Mouse (Mus musculus): Measurements from ENCODE around the gene Gm28051.

Gene Gm28051

GRCm38 (mm10) chr12:102705906-102706640 is 51.5 kb downstream of the Gm28051 start:
- DNase-seq (ENCODE audit: low spot score) = no peak

GRCm38 (mm10) chr12:102705216-102705871 is 52.2 kb downstream of the Gm28051 start:
- DNase-seq (ENCODE audit: low spot score) = peak; percentile 92

- DNase-seq (ENCODE audit: low spot score) = no peak
Measured at GRCm38 (mm10) chr12:102704457-102705198, 52.9 kb downstream of the Gm28051 start, which contains the start of gene Itpk1. Itpk1 (minus strand) TSS chr12:102704930.

- DNase-seq (ENCODE audit: low spot score) = peak; percentile 20
Measured at GRCm38 (mm10) chr12:102703921-102704408, 53.6 kb downstream of the Gm28051 start.

GRCm38 (mm10) chr12:102703441-102703840 is 54.1 kb downstream of the Gm28051 start:
- DNase-seq (ENCODE audit: low spot score) = no peak

GRCm38 (mm10) chr12:102703111-102703412 is 54.5 kb downstream of the Gm28051 start:
- DNase-seq (ENCODE audit: low spot score) = no peak

DNA sequence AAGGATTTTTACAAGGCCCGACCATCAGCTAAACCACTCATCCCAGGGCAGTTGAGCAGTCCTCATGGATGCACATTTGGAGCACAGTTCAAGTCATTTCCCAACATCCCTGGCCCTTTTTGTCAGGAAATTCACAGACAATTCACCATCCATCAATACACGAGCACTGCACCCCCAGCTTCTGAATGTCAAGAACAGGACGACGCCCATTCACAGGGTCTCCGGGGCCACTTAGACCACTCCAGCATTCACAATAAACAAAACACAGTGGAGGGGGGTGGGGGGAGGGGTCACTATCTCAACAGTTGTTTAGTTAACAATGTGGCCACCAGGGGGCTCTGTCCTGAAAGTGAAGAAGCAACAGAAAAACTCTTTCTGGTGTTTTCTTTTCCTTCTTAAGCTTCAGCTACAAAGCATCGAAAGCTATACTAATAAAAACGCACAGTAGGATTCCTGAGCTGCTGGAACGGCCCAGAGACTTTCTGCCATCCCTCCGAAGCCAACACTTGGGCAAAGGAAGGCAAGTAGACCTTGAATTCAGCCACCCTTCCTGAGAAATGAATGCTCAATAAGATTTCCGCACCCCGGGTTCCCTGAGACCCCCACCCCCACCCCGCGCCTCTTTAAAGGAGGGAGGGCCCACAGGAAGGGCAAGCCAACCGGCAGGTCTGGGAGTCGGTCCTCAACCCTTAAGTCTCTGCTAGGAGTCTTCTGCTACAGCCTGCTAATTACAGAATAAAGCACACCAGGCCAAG is 55.0 kb downstream of the Gm28051 start:
- peak; percentile 77 for DNase-seq (ENCODE audit: low spot score)

DNA sequence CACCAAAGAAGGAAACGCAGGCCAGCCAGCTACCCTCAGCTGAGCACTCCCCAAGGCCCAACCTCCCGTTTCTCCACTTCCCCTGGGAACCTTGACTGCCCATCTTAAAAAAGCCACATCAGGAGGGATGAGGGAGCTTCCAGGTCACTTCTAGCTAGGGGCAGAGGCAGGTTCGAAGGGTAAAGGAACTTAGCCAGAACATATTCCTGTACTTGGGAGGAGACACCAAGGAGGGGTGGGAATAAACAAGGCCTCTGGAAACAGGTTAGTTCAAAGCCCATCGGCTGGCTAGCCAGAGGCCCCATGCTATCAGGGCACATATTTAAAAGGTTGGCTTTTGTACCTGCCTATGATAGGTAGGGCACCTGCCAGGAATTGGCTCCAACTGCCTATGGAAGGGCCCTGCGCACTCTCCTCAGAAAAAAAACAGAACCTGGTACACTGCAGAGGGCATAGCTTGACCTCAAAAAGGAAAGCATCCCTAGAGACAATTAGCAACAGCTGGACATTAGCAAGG is 55.8 kb downstream of the Gm28051 start:
- DNase-seq (ENCODE audit: low spot score) = no peak

DNA sequence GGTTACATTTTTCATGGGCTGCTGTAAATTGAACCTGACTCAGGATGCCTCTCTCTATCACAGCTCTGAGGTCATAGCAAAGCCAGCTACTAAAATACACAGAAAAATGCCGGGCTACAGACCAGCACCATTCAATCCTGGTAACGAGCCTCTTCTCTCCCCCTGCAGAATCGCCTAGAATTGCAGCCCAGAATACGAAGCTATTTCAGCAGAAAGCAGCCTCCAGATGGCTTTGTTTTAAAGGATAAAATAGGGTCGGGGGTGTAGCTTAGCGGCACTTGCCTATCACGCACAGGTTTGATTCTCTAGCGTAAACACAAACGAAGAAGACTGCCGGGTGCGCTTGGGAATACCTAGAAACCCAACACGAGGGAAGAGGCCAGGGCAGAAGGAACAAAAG is 57.1 kb downstream of the Gm28051 start:
- DNase-seq (ENCODE audit: low spot score) = no peak

- DNase-seq (ENCODE audit: low spot score) = peak; percentile 27
Measured at GRCm38 (mm10) chr12:102699156-102699555, 58.4 kb downstream of the Gm28051 start.

- DNase-seq (ENCODE audit: low spot score) = no peak
Measured at GRCm38 (mm10) chr12:102698089-102698684, 59.4 kb downstream of the Gm28051 start.

- DNase-seq (ENCODE audit: low spot score) = no peak
Measured at GRCm38 (mm10) chr12:102697381-102697780, 60.2 kb downstream of the Gm28051 start.

DNA sequence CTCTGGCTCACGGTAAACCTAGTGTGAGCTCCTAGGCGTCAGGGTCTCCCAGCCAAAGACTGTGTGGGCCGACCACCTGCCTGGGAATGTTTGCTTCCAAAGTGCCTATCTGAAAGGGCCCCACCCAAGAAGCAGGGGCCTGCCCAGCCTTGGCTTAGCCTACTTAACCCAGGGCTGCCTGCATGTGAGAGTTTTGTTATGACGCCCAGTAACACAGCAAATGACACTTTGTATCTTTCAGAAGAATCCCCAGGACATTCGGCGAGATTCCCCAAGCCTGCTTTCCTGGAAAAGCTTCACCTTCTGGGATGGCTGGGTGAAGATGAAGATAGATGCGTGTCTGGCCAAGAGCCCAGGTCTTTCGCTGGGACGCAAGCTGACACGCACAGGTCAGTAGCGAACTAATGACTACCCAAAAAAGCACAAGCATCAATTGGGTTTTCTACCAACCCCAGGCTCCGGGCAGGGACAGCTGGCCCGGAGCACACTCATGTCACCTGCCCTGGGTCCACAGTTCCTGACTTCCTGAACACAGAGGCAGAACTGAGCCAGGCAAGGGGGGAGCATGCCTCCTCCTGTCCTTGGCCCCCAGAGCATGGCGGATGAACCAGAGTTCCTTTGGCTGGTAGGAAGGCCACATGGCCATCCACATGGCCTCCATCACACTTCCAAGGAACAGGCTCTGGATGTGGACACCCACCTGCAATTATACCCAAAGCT is 60.8 kb downstream of the Gm28051 start:
- DNase-seq (ENCODE audit: low spot score) = no peak

GRCm38 (mm10) chr12:102695369-102696239 is 62.0 kb downstream of the Gm28051 start:
- peak; percentile 47 for DNase-seq (ENCODE audit: low spot score)

- no peak for DNase-seq (ENCODE audit: low spot score)
Measured at GRCm38 (mm10) chr12:102691761-102692160, 65.8 kb downstream of the Gm28051 start.

GRCm38 (mm10) chr12:102691180-102691579 is 66.4 kb downstream of the Gm28051 start:
- no peak for DNase-seq (ENCODE audit: low spot score)

DNA sequence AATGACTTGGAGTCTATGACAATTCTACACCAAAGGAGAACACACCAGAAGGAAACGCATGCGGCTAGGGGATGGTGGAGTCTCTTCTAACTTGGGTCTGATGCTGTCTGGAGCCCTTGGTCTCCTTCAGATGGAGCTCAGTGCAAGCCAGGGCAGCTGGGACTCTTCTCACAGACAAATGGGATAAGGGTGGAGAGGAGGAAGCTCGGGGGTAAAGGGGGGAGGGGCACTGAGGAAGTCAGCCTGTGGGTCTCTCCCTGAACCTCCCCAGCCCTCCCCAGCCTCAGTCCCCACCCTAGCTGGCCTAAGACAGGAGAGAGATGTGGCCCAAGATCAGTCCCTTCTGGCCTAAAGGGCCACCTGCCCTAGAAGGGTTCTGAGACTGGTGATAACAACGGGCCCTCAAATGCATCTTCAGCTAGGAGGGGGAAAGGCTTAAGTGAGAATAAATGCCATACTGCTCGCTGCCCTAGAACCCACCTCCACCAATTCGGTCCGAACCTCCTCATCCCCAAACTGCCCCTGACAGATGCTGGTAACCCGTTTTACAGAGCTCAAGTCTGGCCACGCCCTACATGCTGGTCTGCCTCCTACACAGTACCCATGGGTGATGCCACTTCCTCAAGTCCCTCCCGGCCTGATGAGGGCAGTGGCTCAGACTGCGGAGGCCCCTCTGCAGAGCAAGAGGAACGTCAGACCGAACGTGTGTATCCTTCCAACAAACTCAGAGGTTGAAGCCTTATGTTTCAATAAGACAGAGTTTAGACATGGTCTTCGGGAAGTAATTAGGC is 67.6 kb downstream of the Gm28051 start:
- peak; percentile 57 for DNase-seq (ENCODE audit: low spot score)

- DNase-seq (ENCODE audit: low spot score) = no peak
Measured at GRCm38 (mm10) chr12:102686321-102686720, 71.2 kb downstream of the Gm28051 start.

DNA sequence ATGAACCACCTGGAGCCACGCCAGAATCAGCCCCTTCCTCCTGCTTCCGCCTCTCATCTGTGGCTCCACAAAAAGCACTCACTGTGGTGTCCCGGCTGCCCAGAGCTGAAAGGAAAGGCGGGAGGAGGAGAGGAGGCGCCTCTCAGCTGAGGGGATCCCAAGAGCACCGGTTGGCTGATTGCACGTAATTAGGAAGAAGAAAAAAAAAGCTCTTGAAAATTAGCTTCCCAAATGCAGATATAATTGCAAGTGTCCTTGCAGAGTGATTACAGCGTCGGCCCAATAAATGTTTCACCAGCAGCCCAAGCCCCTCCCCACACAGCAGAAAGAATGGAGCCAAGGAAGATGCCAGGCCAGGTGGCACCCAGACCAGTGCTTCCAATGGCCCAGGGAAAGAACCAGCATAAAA is 72.0 kb downstream of the Gm28051 start:
- no peak for DNase-seq (ENCODE audit: low spot score)

Measured in T-cell, adult 2 months (primary cell).